Mouse (Mus musculus) frontal cortex, postnatal 10 days (tissue): ENCODE results near the gene Otud7a.
A peak's percentile ranks its signal among the peaks of the same experiment; 100 is the strongest.

Experiments used
- DNase-seq, 2 experiments: peaks; one replicate each; pipeline ENCODE4 v3.0.0; 2022; ENCODE audit warnings: low spot score in 2 of 2, mixed read lengths in 1 of 2

Gene Otud7a

GRCm38 (mm10) chr7:63697921-63698320 is 253.4 kb downstream of the Otud7a start:
- DNase-seq = no peak

- no peak for DNase-seq
Measured at GRCm38 (mm10) chr7:63717903-63718302, 273.4 kb downstream of the Otud7a start.

- DNase-seq = no peak
Measured at GRCm38 (mm10) chr7:63719183-63719944, 274.8 kb downstream of the Otud7a start.

GRCm38 (mm10) chr7:63720682-63721081 is 276.1 kb downstream of the Otud7a start:
- no peak for DNase-seq

GRCm38 (mm10) chr7:63725040-63725729 is 280.6 kb downstream of the Otud7a start:
- DNase-seq = no peak

GRCm38 (mm10) chr7:63729605-63730004 is 285.1 kb downstream of the Otud7a start:
- no peak for DNase-seq

- DNase-seq = no peak
Measured at GRCm38 (mm10) chr7:63730012-63730411, 285.5 kb downstream of the Otud7a start.

GRCm38 (mm10) chr7:63737725-63738124 is 293.2 kb downstream of the Otud7a start:
- no peak for DNase-seq

DNA sequence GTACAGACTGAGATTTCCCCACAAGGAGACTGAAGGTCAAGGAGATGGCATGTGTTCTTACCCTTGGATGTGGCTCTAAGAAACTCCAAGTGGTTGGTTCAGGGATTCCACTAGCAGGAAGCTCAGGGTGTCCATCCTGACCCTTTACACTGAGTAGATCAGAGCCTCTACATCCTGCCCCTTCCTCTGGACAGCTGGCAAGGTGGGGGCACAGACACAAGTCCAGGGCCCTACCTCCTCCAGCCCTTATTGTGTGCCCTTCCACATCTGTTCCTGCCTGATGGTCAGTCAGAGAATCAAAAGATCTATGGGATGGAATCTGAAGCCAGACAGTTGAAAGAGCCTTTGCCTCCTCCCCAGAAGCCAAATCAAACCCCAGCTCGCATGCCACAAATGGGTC is 293.6 kb downstream of the Otud7a start:
- DNase-seq = no peak

GRCm38 (mm10) chr7:63743116-63743515 is 298.6 kb downstream of the Otud7a start:
- DNase-seq = no peak

DNA sequence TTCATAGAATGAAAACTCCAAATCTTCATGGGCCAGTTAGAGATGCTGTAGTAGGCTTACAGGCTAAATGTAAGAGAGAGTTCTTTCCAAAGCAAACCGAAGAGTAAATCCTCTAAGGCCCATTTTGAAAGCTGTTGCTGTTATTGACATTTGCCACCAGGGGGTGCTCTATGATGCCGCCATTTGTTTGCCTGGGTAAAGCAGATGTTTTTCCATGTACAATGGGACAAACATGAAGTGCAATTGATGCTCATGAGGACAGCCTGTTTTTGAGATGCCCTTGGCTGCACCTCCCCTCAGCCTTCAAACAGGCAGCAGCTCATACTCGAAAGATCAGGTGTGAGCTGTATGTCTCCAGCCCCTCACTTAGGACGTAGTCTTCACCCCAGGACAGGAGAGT is 307.5 kb downstream of the Otud7a start:
- peak in 1 of 2 experiments; percentile 34 for DNase-seq

GRCm38 (mm10) chr7:63753274-63753751 is 308.8 kb downstream of the Otud7a start:
- peak in 1 of 2 experiments; percentile 36 for DNase-seq

DNA sequence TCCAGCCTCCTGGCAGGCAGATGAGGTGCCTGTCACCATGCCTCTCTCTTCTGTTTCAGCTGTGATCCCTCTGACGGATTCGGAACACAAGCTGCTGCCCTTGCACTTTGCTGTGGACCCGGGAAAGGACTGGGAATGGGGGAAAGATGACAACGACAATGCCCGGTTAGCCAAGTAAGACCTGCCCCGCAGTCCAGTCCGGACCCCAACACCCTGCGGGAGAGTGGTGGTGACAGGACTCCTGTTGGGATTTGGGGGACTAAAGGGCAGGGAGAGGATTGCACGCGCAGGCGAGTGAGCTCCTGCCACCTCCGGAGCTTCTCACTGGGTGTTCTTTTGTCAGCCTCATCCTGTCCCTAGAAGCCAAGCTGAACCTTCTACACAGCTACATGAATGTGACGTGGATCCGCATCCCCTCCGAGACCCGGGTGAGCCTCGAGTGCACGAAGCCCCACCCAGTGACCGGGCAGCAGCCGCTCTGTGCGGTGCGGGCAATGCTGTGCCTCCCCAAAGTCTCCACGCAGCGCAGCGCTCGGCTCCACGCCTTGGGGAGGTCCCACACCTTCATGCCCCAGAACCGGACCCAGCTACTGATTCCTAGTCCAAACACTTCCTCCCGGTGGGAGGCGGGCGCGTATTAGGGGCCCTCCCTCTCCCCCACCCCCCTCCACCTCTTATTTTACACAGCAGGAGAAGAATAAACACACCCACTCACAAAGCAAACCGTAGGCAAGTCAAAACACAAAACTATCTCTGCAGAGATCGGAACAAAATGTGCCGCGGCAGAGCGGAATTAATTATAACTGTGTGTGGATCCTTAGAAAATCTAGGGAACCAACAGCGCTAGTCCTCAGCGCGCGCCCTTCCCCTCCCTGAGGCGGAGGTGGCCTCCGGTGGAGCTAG is 310.3 kb downstream of the Otud7a start:
- peak in 1 of 2 experiments; percentile 59 for DNase-seq

DNA sequence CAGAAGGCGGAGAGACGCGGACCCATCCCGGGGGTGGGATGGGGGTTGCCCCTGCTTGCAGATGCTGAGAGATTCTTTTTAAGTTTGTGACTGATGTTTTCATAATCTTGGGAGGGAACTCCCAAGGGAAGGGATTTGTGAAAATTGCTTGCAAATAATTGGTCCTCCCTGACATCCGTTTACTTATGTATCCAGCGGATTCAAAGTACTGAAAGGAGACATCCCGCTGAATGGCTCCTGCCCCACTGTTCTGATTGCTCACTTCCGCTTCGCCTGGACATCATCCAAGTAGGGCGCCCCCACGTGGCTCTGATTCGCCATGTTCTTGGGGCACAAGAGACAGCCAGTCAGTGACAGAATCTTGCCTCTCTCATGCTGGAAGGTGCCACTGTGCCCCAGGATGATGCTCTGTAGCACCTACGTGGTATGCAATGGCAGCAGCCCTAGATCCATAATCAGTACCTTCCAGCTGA is 311.0 kb downstream of the Otud7a start:
- peak; percentile 82 to 83 for DNase-seq

- no peak for DNase-seq
Measured at GRCm38 (mm10) chr7:63757136-63757677, 312.7 kb downstream of the Otud7a start.

- no peak for DNase-seq
Measured at GRCm38 (mm10) chr7:63757678-63758239, 313.2 kb downstream of the Otud7a start.

DNA sequence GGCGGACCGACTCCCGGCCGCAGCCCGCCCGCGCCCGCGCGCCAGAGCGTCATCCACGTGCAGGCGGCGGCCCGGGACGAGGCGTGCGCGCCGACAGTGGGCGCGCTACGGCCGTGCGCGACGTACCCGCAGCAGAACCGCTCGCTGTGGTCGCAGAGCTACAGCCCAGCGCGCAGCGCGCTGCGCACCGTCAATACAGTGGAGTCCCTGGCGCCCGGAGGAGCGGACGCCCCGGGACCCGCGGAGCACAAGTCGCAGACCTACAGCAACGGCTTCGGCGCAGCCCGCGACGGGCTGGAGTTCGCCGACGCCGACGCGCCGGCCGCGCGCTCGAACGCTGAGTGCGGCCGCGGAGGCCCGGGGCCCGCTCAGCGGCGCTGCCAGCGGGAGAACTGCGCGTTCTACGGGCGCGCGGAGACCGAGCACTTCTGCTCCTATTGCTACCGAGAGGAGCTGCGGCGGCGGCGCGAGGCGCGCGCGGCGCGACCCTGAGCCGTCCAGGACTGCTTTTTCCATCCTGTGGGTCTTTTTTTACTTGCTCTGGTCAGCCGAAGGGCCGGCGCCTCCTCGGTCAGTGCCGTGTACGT is 313.8 kb downstream of the Otud7a start:
- peak in 1 of 2 experiments; percentile 34 for DNase-seq

- DNase-seq = no peak
Measured at GRCm38 (mm10) chr7:63759606-63760005, 315.1 kb downstream of the Otud7a start.

DNA sequence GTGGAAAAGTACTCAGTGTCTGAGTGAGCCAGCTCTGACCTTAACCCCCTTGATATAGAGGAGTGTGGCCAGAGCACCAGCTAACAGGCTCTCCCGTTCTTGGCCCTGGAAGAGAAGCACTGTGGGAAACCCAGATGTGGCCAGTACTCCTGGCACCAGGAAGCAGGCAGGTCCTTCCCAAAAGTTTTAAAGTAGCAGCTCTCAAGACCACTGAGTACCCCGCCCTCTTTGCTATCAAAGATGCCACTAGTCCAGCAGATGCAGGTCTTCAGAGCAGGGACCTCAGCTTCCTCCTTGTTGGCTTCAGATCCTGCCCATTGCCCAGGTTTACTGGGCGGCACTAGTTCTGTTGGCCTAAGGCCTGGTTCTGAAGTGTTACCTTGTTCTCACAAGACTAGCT is 318.0 kb downstream of the Otud7a start:
- no peak for DNase-seq

DNA sequence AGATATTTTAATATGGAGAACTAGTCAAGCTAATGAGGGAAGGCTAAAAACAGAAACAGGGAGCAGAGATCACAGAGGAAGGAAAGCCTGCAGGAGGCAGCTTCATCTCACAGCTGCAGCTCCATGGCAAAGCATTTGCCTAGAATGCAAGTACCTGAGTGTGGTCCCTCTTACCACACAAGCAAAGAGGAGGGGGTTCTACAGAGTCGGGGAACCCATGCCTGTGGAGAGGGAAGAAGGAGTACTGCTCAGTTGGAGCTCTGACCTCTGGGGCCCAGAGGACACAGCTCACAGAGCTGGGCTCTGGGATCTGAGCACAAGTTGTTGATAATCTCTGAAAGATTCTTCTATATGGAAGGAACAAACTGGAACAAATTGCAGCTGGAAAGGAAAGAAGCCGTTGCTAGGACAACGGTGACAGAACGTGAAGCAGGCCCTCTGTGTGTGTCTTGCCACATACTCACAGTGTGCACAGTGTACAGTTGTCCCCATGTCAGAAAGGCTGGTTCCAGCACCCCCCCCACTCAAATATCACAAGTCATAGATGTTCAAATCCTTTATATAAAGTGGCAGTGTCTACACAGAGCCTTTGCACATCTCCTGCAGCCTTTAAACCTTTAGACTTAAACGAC is 324.0 kb downstream of the Otud7a start:
- no peak for DNase-seq
